Mouse (Mus musculus) c-Kit-positive CD71-positive TER-119-positive erythroid progenitor cells, embryonic 14.5 days (primary cell): ENCODE measurements around the gene Tnp1.

Source experiments
- DNase-seq: peaks from one replicate; pipeline ENCODE4 v3.0.0-alpha.2; 2013; ENCODE audit warnings: low spot score

The Tnp1 gene

DNA sequence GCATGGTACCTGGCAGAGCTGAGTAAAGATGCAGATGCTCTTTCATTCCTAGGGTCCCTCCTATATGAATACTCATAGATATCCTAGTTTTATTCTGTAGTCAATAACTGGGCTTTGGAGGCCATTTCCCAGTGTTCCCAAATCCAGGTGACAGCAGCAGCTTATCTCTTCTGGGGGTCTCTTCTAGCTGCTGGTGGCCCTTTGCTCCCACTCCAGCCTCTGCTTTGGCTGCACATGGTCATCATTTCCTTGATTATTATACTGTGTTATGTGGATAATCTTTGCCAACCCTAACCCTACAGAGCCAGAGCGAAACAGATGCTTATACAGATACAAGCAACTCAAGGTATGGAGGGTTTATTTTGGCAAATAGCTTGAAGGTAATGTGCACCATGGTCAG is 8.9 kb downstream of the Tnp1 start:
- DNase-seq, result no peak

DNA sequence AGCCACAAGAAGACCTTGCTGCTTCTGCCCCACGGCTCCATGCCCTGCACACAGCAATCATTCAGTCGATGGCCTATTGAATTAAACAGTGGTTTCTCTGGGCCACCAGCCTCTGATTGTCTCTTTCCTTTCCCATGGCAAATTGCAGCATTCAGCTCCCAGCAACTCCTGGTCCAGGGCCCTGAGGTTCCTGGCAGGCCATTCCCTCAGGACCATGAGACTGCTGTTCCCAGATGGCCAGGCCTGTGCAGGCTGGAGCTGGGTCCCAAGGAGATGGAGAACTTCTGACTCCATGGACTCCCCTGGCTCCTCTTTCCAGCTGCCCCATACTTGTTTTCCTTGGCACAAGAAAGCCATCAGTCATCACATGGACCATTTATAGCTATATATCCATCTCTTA is 10.8 kb downstream of the Tnp1 start:
- no peak for DNase-seq

DNA sequence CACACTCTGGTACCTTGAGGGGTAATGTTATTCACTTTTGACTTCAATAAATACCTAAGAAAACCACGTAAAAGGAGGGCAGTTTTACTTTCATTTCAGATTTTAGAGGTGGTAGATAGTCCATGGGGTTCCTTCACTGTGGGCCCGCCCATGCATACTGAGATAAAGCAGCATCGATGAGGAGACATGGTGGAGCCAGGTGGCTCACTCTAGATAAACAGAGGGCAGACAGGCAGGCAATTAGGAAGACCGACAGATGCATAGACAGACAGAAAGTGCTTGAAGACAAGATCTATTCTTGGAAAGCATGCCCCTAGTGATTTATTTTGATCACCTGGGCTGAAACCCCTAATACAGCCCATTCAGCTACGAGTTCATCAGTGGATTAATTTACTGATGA is 13.1 kb downstream of the Tnp1 start:
- DNase-seq, result peak; percentile 64

DNA sequence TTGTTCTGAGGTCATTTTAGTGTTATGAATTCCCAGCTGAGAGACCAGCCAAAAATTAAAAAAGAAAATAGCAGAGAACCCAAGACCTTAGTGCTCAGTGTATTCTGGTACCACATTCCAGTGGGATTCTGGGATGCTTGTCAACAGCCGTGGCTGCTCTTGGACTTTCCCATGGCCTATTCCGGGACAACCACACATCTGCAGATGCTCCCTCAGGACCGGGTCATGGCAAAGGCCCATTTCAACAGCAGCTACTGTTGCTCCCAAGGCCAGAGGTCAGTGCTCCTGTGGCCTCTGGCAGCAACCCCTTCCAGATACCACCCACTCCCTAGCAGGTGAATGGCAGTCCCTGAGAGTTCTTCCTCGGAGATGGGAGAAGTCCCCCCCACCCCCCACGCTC is 13.7 kb downstream of the Tnp1 start:
- DNase-seq, result no peak

DNA sequence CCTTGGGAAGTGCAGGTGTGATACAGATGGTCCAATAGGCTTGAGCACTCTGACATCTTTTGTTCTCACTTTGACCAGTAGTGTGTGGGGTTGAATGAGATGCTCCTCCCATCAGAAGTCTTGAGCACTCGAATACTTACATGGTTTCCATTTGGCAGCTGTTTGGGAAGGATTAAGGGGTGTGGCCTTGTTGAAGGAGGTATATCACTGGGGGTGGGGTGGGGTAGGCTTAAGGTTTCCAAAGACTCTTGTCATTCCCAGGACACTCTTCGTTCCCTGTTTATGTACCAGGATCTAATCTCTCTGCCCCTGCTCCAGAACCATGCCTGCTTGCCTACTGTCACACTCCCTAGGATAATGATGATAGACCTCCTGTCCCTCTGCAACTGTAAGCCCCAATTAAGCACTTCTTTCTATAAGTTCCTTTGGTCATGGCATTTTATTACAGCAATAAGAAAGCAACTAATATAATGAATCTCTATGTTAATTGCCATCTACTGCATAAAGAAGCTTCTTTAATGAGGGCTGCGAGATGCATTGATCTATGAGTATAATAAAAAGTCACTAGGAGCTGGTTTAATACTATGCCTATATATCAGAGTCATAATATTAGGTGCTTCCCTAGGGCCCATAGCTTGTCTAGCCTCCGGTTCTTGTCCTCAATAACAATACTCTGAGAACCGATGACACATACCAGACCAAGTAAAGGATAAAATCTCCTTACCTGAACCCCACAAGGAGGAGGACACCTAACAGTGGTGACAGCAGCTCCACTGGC is 20.8 kb downstream of the Tnp1 start:
- DNase-seq, result no peak

DNA sequence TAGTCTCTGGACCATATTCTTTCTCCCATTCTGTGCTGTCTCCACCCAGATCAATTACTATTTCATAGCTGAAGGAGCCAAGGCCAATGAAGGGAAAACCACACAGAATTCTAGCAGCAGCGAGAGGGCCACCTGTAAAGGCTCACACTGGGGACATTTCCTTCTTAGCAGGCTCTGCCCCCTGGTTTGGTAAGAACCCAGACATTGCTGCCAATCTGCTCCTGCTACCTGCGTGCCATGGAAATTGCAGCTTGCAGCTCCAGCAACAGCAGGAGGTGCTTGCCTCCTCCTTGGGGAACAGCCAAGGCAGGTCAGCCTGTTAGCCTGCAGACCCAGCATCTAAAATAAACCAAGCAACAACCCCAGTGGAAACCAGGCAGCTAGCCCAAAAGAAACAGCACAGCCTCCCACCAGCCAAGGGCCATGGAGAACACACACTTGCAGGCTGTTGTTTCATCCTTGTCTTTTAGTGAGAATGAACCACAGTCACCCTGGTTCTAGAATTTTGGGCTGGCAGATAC is 22.7 kb downstream of the Tnp1 start:
- DNase-seq, result no peak

DNA sequence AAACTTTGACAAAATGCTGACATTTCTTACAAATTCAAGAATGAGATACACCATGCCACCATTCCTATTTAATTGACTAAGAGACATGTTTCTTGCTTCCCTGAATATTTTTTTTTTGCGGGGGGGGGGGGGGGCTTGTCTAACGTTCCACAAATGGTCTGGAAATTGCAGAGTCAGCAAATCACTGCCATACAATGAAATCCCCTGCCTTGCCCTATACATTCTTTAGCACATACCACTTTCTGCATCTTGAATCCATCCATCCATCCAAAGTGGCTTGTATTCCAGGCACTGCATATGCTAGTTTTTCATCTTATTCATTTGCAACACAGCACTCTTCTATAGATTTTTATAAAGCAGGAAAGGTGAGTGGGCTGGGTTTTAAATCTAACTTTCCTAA is 23.5 kb downstream of the Tnp1 start:
- no peak for DNase-seq

DNA sequence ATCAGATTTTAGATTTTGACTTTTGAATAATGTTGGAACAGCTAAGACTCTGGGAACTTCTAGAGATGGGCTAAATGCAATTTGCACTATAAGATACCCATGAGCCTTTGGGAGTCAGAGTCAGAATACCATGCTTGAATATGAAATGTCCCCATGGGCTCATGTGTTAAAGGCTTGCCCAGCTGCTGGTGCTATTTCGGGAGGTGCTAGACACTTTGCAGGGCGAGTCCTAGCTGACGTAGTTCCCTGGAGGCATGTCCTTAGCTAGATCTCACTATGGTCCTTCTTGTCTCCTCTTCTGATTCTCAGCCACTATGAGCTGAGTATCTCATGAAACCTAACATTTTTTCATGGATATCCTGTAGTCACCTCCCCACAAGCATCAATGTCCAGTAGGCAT is 26.8 kb downstream of the Tnp1 start:
- no peak for DNase-seq

DNA sequence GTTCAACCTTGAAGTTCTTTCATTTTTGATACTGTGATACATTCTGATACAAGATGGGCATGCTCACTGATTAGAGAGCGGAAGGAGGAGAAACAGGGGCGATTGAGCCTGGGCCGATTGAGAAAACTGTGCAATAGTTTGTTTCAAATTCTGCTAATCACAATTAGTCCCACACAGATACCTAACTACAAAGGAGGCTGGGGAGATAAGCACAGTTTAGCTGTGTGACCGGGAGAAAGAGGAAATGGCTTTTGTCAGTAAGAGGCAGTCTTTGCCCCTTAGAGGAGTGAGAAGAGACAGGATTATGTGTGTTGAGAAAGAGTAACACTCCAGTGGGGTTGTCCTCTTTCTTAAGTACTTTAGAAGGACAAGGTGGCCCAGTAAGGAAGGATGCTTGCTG is 29.0 kb downstream of the Tnp1 start:
- no peak for DNase-seq

DNA sequence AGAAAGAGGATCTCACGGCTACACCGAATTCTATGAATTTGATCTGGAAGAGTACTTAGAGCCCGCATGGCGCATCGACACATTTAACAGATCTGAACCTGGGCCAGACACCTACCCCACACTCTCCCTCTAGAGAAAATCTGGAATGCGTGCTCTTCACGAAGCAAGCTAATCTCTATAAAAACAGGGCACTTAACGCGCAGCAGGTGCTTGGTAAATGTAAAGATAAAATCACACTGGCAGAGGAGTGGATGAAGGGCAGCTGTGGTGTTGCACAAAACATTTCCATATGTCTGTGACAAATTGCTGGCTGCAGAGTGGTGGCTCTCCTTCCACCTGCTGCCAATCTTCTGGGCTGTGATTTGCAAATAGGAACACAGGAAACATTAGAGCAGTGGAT is 36.8 kb downstream of the Tnp1 start:
- no peak for DNase-seq

DNA sequence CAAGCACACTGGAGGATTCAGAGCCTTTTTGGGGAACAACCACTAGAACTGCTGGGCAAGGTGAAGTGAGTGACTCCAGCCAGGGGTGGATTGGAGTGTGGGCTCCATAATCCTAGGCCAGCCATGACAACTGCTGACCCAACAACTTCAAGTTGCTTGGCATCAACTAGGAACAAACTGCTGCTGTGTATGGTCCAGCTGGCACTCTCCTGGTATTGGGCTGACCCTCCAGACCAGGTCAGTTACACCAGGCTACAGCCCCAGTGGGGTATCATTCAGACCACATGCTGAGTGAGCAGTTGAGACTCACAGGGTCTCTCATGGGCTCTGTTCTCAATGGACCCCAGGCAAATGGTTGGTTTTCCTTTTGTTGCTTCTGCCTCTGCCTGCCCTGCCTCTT is 41.5 kb downstream of the Tnp1 start:
- DNase-seq, result no peak

DNA sequence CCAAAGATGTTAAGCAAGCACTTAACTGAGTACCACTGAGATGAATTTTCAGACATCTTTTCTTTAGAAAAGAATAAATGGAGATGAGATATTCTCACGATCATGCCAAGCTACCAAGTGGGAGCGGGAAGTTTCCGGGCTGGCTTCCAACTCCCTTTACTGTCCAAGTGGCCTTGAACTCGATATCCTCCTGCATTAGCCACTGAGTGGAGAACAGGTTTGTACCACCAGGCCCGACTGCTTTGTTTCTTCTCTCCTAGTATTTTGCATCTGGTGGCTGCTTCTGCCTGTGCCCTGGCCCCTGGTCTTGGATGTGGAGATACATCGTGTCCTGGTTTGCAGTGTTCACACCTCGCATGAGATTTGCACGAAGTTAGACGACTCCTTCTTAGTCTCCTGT is 45.2 kb downstream of the Tnp1 start:
- DNase-seq, result no peak

DNA sequence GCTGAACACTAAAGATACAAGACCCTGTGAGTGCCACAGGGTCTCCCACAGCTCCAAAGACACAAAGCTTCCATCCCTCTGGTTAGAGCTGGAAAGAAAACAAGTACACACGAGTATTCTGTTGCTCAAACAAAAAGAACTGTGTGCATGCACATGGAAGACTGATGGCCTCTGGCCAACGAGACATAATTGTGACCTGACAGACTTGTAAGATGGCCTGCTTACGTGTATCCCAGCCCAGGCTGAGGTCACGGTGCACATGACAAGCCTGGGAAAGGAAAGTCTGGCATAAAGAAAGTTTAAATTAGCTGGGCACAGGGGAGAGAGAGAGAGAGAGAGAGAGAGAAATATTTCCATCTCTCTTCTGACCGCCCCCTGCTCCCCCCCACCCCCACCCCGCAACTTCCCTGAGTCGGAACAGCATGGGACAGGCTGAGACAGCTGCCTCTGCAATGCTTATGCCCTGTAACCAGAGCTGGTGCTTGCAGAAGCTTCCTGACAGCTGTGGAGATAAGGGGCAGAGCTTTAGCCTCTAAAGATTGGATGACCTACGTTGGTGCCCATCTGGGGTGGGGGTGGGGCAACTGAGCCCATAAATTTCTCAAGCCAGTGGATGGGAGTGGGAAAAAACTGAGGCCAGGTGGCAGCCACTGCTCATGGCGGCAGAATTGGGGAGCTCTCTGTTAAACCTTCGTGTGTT is 46.4 kb downstream of the Tnp1 start:
- DNase-seq, result no peak

DNA sequence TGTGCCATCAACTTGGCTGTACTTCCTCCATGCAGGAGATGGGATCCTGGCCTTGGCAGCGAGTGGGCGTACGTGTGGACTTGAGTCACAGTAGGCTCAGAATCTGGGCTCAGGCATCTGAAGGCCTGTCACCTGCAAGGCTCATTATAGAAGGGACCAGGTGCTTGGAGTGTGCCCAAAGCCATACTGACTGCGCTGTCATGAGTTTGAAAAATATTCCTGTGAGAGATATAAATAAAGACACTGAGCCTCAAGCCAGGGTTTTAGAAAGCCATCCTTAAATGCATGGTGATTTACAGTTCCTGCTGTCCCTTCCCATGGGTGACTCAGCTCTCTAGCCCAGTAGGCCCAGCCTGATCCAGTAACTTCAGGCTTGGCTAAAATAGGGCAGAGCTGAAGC is 49.3 kb downstream of the Tnp1 start:
- DNase-seq, result no peak
